Mouse (Mus musculus): ENCODE measurements around the gene Soat2. TPM values are rescaled to one million over a fixed set of nuclear protein-coding genes. Genes with fewer than 3 reads are reported as not detected.

The Soat2 gene
- polyA plus RNA-seq (2016; fragmentation: Nextera tagmentation; extraction: Ambion mirVana), result 0.09 TPM in 1 of 2 replicates, not detected in the other

- Histone ChIP-seq H3K27me3 (peaks cover 7% of the 10 kb centered on the region), H3K4me3 (no peak within 1 kb of the TSS), H3K4me1 (peaks cover 4% of the 10 kb centered on the region; the same call in 1 of the 2 replicates), H3K36me3 (no peaks in the 10 kb centered on the region), H3K27ac (0 out of 2 replicates have a peak within 1 kb of the TSS, but pooled peaks have one; percentile 7), H3K4me2 (replicated peaks) (no peak within 1 kb of the TSS), H3K9ac (no peak within 1 kb of the TSS), H3K9me3 (replicated peaks) (no peaks in the 10 kb centered on the region)
- no peak for ATAC-seq (ENCODE audit: low FRiP score)
- WGBS, result 54% methylated on average over 20 of the region's 20 CpGs
These were observed at the start of gene Soat2 for GRCm38 (mm10) chr15:102150301-102151135. Gene Soat2 (plus strand): TSS chr15:102150526.

DNA sequence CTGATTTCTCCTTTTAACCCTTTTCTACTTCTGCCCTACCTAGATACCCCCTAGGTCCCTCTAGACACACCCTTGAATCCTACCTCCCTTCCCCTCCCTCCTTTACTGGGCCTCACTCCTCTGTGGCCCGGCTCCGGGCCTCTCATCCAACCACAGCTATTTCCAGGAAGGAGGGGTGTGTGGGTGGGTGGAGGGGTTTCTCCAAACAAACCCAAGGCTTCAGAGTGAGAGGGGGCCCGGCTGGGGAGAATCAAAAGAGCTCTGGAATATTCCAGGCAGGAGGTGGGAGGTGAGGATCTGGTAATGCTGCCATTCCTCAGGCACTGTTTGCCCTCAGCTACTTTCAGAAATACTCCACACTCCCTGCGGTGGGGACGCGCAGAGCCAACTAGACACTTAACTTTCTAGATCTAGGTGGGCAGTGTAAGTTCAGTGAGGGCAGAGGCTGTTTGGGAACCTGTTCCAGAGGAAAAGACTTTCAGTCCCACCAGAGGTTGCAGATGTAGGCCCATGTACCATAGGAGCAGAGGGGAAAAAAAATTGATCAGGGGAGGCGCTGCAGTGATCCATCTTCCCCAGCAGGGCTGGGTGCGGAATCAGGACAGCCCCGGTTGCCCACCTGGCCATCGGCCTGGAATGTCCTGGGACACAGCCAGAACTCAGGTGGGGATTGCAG is 49.2 kb upstream of the Soat2 start:
- Histone ChIP-seq H3K9me3 (replicated peaks) (no peaks in the 10 kb centered on the region), H3K27me3 (peaks cover 46% of the 10 kb centered on the region), H3K36me3 (peaks cover 11% of the 10 kb centered on the region), H3K4me2 (replicated peaks) (peak overlapping the region; percentile 85), H3K4me3 (peak overlapping the region; percentile 52), H3K27ac (peak overlapping the region; percentile 83), H3K4me1 (peaks cover 70% of the 10 kb centered on the region), H3K9ac (no peak overlapping the region)
- 20% methylated on average over 10 of the region's 10 CpGs for WGBS
- no peak for ATAC-seq (ENCODE audit: low FRiP score)

- ATAC-seq (ENCODE audit: low FRiP score), result no peak
- Histone ChIP-seq H3K27me3 (peaks cover 54% of the 10 kb centered on the region), H3K4me2 (replicated peaks) (peak overlapping the region; percentile 85), H3K4me1 (peaks cover 74% of the 10 kb centered on the region), H3K9me3 (replicated peaks) (no peaks in the 10 kb centered on the region), H3K4me3 (0 out of 2 replicates have a peak overlapping the region, but pooled peaks have one; percentile 23), H3K9ac (no peak overlapping the region), H3K36me3 (peaks cover 6% of the 10 kb centered on the region; the same call in 1 of the 2 replicates), H3K27ac (peak overlapping the region; percentile 83)
- WGBS, result 27% methylated on average over 11 of the region's 11 CpGs
These were observed 48.4 kb upstream of the Soat2 start for GRCm38 (mm10) chr15:102101672-102102541.

GRCm38 (mm10) chr15:102102548-102103121 is 47.7 kb upstream of the Soat2 start:
- Histone ChIP-seq H3K4me3 (peak overlapping the region; percentile 23), H3K4me2 (replicated peaks) (peak overlapping the region; percentile 42), H3K27ac (peak overlapping the region; percentile 83), H3K36me3 (peaks cover 6% of the 10 kb centered on the region; the same call in 1 of the 2 replicates), H3K4me1 (peaks cover 78% of the 10 kb centered on the region), H3K9ac (peak overlapping the region; percentile 51), H3K9me3 (replicated peaks) (no peaks in the 10 kb centered on the region), H3K27me3 (peaks cover 62% of the 10 kb centered on the region)
- 13% methylated on average over 6 of the region's 6 CpGs for WGBS
- no peak for ATAC-seq (ENCODE audit: low FRiP score)

- H3K27me3 ChIP-seq, result peaks cover 62% of the 10 kb centered on the region
- peaks cover 3% of the 10 kb centered on the region; the same call in 1 of the 2 replicates for H3K36me3 ChIP-seq
- peak overlapping the region; percentile 83 for H3K27ac ChIP-seq
- no peaks in the 10 kb centered on the region for H3K9me3 ChIP-seq (replicated peaks)
- peak overlapping the region; percentile 23 for H3K4me3 ChIP-seq
- ATAC-seq (ENCODE audit: low FRiP score), result no peak
- H3K4me1 ChIP-seq, result peaks cover 74% of the 10 kb centered on the region
- H3K9ac ChIP-seq, result peak overlapping the region; percentile 51; the same call in 1 of the 2 replicates
- WGBS, result 7% methylated on average over 14 of the region's 14 CpGs
- H3K4me2 ChIP-seq (replicated peaks), result peak overlapping the region; percentile 42
These were observed 46.9 kb upstream of the Soat2 start for GRCm38 (mm10) chr15:102103371-102103946.

GRCm38 (mm10) chr15:102103947-102104555 is 46.3 kb upstream of the Soat2 start:
- peaks cover 56% of the 10 kb centered on the region for H3K27me3 ChIP-seq
- H3K27ac ChIP-seq, result peak overlapping the region; percentile 83
- H3K36me3 ChIP-seq, result no peaks in the 10 kb centered on the region
- peak overlapping the region; percentile 23 for H3K4me3 ChIP-seq
- no peak for ATAC-seq (ENCODE audit: low FRiP score)
- H3K4me2 ChIP-seq (replicated peaks), result peak overlapping the region; percentile 42
- H3K9ac ChIP-seq, result peak overlapping the region; percentile 51; the same call in 1 of the 2 replicates
- no peaks in the 10 kb centered on the region for H3K9me3 ChIP-seq (replicated peaks)
- WGBS, result 24% methylated on average over 12 of the region's 12 CpGs
- peaks cover 73% of the 10 kb centered on the region for H3K4me1 ChIP-seq

DNA sequence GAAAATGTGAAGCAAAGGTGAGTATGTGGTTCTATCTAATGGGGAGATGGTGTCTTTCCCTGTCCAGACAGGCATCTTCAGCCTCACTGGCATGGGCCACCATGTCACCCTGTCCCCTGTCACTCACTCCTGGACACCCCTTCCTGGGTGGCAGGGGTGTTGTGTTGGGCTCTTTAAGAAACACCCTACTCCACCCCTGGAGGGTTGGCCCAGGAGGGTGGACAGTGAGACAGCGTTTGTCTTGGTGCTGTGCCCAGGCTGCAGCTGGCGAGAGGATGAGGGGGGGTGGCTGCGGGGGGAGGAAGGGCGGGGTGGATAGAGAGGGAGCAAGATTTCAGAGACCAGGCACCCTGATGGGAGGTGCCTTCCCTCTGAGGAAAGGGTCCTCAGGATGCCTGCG is 45.0 kb upstream of the Soat2 start:
- H3K9me3 ChIP-seq (replicated peaks), result no peaks in the 10 kb centered on the region

GRCm38 (mm10) chr15:102105764-102106730 is 44.3 kb upstream of the Soat2 start:
- Histone ChIP-seq H3K27me3 (peaks cover 51% of the 10 kb centered on the region), H3K9me3 (replicated peaks) (no peaks in the 10 kb centered on the region), H3K9ac (no peak overlapping the region), H3K36me3 (no peaks in the 10 kb centered on the region), H3K27ac (no peak overlapping the region), H3K4me1 (peaks cover 56% of the 10 kb centered on the region), H3K4me3 (peak overlapping the region; percentile 21), H3K4me2 (replicated peaks) (peak overlapping the region; percentile 48)
- 28% methylated on average over 18 of the region's 18 CpGs for WGBS
- ATAC-seq (ENCODE audit: low FRiP score), result no peak

More for the DNA sequence above, 45.0 kb upstream of the Soat2 start:
- Histone ChIP-seq H3K4me1 (peaks cover 63% of the 10 kb centered on the region), H3K4me2 (replicated peaks) (peak overlapping the region; percentile 48; the same call in 1 of the 2 replicates), H3K27ac (no peak overlapping the region), H3K36me3 (no peaks in the 10 kb centered on the region), H3K27me3 (peaks cover 51% of the 10 kb centered on the region), H3K9ac (no peak overlapping the region), H3K4me3 (no peak overlapping the region)
- 63% methylated on average over 5 of the region's 5 CpGs for WGBS
- no peak for ATAC-seq (ENCODE audit: low FRiP score)

DNA sequence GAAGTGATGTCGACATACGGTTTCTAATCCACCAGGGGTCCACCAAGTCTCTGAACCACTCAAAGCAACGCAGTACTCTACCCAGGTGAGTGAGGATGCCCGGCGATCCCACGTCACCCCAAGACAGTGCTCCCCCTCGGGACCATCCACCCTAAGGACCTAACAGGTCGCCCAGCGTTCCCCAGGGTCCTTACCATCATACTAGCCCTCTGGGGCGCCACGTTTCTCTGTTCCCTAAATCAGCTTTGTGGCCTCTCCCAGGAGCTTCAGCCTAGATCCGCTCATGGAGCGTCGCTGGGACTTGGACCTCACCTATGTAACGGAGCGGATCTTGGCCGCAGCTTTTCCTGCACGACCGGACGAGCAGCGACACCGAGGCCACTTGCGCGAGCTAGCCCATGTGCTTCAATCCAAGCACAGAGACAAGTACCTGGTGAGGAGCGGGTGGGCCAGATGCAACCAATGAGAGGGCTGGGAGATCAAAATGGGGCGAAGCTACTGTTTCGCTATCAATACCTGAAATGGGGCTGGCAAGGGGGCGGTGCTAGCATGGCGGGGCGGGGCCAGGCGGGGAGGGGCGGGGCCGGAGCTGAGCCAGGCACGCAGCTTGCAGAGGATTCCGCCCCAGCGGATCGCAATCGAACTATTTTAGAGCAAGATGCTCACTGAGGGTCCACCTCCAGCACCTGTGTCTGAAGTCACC is 43.4 kb upstream of the Soat2 start:
- Histone ChIP-seq H3K36me3 (no peaks in the 10 kb centered on the region), H3K4me1 (peaks cover 47% of the 10 kb centered on the region), H3K27ac (no peak overlapping the region), H3K9ac (peak overlapping the region; percentile 2; the same call in 1 of the 2 replicates), H3K27me3 (peaks cover 47% of the 10 kb centered on the region), H3K4me2 (replicated peaks) (peak overlapping the region; percentile 48), H3K9me3 (replicated peaks) (no peaks in the 10 kb centered on the region), H3K4me3 (peak overlapping the region; percentile 21)
- ATAC-seq (ENCODE audit: low FRiP score), result no peak
- WGBS, result 8% methylated on average over 38 of the region's 38 CpGs
